Mouse (Mus musculus) skeletal muscle tissue, adult 2 months (tissue): ENCODE data around the gene Antxr2.

Source experiments
- DNase-seq: peaks from one replicate; pipeline ENCODE4 v3.0.0-alpha.2; 2012; ENCODE audit warnings: low read depth, low spot score

Gene Antxr2

GRCm38 (mm10) chr5:97839271-97839923, 191.4 kb downstream of the Antxr2 start:
- DNase-seq = no peak

- DNase-seq = no peak
Observed at GRCm38 (mm10) chr5:97837333-97837732, 193.5 kb downstream of the Antxr2 start.

- DNase-seq = no peak
Observed at GRCm38 (mm10) chr5:97835418-97835817, 195.4 kb downstream of the Antxr2 start.

- DNase-seq = peak; percentile 84
Observed at GRCm38 (mm10) chr5:97834770-97835169, 196.1 kb downstream of the Antxr2 start.
